Mouse (Mus musculus): ENCODE measurements around the gene Dennd6b. TPM values are rescaled to one million over a fixed set of nuclear protein-coding genes. Genes with fewer than 3 reads are reported as not detected.

Dennd6b gene
- total RNA-seq, 2 experiments from 2014 or later, result 46.6 to 49.4 TPM

DNA sequence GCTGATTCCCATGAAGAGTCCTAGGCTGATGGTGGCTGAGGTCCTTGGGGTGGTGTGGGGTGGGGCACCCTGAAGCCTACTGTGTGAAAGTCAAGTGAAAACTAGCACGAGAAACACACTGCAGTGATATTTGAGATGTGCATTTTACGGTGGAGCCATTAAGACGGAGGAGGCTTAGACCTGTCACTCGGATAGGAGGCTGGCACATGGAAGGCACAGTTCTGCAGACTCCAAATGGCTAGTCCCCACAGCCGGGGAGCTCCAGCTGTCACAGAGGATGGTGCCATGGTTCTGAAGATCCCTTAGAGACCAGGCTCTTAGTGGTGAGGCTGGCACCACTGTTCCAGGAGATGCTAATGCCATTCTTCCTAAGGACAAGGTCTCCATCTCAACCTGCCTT lies 13.5 kb downstream of the Dennd6b start:
- intact Hi-C loops (cut with DNase I), result no loop called here
- peak; percentile 64 for DNase-seq

DNA sequence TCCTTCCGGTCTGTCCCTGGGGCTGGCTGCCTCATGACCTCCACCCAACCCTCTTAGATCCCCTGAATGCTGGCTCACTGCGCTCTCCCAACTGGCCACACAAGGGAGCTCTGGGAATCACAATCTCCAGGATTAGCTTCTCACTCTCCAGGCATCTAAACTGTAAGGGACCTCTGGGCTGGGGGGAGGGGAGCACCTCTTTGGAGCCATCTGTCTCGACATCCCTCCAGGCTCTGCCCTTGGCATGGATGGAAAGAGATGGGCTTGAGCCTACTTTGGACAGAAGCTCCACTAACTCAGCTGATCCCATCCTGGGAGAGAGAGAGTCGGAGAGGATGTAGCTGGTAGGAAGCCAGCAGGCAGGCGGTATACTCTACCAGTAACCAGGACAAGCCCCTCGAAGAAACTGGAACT lies 14.0 kb downstream of the Dennd6b start:
- DNase-seq, result peak; percentile 88
- intact Hi-C loops (cut with DNase I), result no loop called here

DNA sequence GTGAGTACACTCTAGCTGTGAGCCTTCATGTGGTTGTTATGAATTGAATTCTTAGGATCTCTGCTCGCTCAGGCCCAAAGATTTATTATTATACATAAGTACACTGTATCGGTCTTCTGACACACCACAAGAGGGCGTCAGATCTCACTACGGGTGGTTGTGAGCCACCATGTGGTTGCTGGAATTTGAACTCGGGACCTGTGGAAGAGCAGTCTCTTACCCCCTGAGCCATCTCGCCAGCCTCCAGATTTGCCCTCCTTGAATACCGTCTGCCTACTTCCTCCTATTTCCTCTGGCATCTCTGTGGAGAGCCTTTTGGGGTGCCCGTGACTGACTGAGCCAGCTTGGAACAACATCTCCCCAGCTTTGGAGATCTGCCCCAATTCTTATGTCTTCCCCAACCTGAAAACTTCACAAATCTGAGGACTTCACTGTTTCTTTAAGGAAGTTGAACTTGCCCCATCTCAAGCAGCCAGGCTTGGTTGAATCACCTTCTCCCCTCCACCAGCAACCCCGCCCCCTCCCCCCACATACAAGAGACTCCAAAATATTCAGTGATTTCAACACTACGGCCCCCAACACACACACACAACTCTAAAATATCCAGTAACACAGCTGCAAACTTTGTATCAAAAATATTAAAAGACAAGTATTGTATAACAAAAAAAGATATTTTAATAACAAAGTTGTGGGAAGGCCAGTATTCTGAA lies 14.6 kb downstream of the Dennd6b start:
- intact Hi-C loops (cut with DNase I), result no loop called here
- peak; percentile 21 for DNase-seq

DNA sequence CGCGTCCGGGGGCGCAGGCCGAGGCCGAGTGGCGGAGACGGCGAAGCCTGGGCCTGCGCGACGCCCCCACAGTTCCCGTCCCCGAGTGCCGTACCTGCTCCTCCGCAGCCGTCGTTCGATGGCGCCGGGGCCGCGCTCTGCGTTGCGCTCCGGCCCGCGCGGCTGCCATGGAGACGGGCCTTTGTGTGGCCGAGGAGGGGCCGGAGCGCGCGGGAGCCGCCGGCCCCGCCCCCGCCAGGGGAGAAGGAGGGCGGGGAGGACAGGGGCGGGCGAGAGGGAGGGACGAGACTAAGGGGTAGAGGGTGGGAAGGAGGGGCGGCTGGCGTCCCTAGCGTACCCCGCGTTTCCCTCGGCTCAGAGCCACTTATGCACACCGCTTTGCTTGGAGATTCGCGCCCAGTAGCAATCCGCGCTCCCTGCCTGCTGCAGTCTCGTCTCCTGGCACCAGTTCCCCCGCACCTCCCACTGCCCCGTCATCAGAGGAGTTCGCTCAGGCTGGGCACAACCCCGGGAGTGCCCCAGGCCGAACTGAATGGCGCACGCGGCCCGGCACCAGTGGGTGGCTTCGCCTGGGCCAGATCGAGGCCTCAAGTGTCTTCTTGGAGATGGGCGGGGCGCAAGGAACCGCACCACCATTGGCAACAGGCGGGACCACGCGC lies 15.6 kb downstream of the Dennd6b start, which contains the start of gene Plxnb2:
Plxnb2 (minus strand) TSS at position 218 of the 659 bp plus-strand sequence.
- DNase-seq, result peak; percentile 92
- intact Hi-C loops (cut with DNase I), result no loop called here

DNA sequence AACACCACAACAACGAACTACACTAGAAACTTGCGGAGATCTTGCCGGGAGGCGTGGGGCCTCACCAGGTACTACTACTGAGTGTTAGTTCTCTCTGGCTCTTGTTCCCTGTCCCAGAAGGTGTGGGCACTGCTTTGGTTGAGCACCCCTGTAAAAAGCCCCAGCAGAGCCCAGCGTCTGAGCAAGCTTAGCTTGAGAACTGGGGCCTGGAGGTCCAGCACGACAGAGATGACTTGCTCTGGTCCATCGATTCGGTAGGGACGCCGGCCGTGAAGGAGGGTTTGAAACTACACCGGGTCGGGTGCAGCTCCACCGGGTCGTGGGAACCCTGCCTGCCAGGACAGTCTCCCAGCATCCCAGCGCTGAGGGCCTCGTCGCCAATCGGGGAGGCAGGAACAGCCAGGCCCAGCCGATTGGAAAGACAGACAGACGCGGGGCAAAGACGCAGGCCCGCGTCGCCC lies 16.2 kb downstream of the Dennd6b start:
- DNase-seq, result no peak
- intact Hi-C loops (cut with DNase I), result no loop called here

DNA sequence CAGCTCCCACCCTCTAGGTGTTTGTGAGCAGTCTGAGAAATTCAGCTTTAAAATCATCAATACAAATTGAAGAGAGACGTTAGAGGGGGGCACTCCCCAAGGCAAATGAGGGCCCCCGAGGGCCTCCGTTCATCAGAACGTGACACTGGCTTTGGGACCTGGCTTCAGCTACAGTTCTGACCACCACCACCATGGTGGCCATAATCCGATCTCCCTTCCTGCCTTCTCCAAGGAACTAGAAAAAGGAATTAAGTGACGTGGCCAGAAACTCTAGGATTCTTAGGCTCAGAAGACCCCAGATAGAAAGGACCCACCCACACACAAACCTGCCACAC lies 16.7 kb downstream of the Dennd6b start:
- intact Hi-C loops (cut with DNase I), result no loop called here
- DNase-seq, result no peak

DNA sequence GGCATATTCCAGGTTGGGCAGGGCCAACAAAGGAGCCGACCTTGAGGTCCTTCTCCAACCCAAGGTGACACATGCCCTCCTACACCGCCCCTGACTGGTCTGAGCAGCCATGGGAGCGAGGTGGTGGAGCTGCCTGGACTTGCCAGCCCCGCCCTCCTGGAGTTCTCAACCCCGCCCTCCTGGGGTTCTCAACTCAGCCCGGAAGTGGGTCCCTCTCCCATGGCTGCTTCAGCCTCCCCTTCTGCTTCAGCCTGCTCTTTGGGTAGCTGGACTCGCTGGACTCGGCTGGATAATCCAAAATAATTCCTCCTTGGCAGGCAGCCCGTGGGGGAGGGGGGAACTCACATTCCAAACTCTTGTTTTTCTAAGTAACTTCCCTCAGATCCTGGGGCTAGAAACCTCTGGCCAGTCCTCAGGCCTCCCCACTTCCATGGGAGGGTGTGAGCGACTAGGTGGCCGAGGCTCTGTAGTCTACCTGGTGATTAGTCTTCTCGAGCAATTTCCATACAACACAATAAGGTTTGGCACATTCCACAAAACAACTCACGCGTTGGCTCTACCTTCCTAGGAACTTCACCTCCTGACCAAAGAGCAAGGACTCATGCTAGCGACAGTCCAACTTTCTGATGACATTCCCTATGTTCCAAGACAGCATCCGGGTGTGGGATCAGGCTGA lies 17.2 kb downstream of the Dennd6b start:
- intact Hi-C loops (cut with DNase I), result no loop called here
- DNase-seq, result peak; percentile 78

DNA sequence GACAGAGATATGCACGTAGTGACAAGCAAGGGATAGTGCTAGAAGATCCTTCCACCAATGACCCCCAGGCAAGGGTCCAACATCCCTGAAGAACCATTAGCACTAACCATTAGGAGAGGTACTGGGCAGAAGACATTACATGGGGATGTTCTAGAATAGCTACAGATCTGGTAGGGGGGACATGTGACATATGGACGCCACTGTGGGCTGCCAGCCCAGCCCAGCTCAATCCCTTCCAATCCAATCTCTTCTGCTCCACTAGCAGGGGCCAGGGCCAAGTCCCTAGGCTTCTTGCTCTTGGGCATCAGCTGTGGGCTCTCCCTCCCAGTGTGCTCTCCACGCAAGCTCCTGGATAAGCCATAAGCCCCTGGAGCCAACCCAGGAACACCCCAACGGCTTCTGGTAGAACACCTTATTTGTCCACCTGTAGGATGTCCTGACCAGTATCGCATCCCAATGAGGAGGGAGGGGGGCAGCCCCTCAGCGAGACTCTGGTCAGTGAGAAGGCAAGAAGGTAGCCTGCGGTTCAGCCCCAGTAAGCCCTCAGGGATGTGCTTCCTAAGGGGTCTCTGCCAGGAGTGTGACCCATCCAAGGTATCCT lies 17.9 kb downstream of the Dennd6b start:
- intact Hi-C loops (cut with DNase I), result no loop called here
- peak; percentile 89 for DNase-seq

DNA sequence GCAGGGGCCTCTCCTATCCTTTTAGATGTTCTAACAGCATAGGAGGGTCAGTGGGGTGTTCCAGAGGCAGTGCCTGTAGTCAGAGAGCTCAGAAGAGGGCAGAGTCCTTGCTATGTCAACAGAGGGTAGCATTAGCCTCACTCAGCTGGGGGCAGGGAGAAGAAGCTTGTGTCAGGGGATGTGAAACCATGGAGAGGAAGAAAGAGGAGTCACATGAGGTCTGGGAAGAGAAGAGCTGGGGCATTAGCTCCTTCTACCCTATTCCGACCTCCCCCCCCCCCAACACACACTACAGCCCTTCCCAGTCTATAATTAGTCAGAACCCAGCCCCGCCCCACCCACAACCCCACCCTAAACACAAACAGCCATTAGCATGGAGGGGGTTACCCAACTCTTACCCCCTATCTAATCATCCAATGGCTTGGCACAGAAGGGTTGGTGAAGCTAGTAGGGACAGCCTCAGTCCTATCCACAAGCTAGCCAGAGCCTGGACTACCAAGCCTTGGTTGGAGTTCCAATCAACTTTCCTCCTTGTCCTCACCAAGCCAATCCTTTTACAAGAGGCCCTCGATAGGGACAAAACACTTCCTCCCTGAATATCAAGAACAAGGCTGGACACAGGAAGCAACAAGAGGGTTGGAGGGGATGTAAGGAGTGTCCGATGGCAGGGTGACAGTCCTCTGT lies 18.6 kb downstream of the Dennd6b start:
- intact Hi-C loops (cut with DNase I), result no loop called here

DNA sequence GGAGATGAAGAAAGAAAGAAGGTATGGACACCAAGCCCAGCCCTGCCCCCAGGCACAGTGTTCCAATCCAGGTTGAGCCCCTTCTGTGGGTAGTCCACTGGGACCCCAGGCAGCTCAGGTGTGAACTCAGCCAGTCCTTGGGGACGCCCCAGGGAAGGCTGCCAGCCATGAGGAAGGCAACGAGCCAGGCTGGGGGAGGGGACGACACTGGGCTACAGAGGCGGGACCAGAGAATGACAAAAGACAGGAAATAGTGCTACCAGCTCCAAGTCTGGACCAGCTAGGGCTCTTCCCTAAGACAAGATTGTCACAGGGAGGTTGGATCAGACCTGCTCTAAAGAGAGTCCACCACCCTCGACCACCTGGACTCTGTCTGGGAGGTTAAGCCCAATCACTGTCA lies 19.2 kb downstream of the Dennd6b start:
- intact Hi-C loops (cut with DNase I), result no loop called here
- DNase-seq, result peak; percentile 77

More for the DNA sequence above, 18.6 kb downstream of the Dennd6b start:
- no peak for DNase-seq

DNA sequence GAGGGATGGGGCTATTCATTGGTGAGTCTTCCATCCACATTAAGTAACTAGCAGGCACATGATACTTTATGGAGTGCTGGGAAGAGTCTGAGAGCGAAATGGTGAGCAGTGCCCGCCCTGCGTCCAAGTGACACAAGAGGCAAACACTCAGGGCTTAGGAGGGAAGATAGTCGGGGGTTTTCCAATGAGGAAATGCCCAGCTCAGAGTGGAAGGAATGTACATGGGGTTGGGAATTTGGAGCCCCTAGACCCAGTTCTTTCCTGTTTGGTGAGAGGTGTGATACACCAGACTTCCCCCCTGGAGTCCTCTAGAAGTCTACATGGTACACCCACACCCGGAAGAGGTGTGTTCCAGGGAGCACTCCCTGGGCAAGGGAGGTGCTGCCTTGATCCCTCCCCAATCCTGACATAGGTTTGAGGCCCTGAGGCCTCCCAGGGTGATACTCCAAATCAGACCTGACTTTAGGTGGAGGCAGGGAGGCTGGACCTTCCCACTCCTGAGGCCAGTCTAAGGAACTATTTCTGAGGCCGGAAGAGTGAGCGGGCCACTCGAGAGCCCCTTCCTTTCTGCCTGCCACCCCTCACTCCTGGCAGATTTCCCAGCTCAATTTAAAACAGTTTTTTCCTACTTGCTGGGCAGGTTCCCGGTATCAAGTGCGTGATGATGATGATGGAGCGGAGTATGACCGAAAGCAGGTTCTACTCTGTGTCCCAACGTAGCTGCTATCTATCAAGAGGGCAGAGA lies 20.7 kb downstream of the Dennd6b start:
- DNase-seq, result peak; percentile 6
- intact Hi-C loops (cut with DNase I), result no loop called here

DNA sequence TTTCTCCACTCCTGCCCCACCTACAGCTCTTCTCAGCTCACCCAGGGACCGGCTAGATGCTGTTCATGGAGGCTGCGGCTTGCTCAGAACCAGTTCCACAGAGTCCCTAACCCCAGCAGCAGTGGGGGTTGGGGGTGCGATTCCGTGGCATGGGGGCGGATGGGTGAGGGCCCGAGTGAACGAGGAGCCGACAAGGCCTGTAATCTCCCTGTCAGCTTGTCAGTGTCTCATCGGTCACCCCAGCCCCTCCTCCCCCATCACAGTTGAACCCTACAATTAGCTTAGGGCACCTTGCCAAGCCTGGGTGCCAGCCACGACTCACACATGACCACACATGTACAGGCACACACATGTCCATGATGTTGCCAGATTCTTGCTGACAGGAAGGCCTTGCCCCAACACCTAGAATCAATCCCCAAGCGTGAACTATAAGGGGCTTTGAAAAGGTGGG lies 21.4 kb downstream of the Dennd6b start:
- intact Hi-C loops (cut with DNase I), result no loop called here
- DNase-seq, result peak; percentile 65

DNA sequence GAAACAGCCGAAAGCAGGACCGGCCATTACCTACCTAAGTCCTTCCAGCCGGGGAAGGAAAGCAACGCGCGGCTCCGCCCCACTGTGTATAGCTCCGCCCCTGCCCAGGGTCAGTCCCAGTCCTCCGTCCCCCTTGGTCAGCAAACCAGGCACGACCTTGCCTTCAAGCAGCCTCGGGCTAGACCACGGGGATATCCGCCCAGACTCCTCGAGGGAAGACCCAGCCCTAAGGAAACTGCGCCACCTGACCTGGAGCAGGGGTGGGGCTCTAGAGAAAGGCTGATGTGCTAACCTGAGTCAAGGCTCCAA lies 22.4 kb downstream of the Dennd6b start:
- peak; percentile 54 for DNase-seq
- intact Hi-C loops (cut with DNase I), result no loop called here

DNA sequence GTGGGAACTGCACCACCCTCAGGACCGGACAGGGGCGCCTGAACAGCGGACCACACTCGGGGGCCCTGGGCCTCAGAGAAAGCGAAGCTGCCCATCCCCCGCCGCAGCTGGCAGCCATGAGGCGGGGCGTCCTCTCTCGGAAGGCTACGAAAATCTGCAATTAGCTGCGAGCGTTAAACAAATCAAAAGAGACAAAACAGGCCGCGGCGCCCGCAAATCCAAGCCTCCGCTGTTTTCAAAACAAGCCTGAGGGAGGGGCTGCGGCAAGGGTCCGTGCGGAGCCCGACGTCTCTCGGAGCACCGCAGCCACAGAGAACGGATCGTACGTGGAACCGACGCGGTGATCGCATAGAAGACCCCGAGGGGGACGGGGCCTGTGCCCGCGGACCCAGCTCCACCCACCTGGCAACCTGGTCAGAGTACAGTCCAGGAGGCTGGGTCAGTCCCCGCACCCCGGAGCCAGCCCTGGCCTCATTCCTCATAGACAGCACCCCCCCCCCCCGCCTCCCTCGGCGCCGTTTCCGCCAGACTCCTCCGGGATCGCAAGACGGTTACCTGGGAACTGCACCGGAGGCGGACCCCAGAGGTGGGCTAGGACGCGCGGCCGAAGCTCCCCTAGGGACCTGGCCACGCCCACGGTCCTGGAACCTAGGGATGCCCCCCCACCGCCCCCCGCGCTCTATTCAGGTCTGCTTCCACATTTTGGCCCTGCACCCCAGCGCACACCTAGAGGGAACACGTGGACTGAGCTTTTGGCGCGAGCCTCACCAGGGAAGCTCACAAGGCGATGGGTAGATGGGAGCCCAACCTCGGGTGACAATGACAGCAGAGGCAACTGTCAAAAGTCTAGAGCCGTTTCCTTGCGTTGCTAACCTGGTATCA lies 23.0 kb downstream of the Dennd6b start:
- peak; percentile 59 for DNase-seq
- intact Hi-C loops (cut with DNase I), result no loop called here

DNA sequence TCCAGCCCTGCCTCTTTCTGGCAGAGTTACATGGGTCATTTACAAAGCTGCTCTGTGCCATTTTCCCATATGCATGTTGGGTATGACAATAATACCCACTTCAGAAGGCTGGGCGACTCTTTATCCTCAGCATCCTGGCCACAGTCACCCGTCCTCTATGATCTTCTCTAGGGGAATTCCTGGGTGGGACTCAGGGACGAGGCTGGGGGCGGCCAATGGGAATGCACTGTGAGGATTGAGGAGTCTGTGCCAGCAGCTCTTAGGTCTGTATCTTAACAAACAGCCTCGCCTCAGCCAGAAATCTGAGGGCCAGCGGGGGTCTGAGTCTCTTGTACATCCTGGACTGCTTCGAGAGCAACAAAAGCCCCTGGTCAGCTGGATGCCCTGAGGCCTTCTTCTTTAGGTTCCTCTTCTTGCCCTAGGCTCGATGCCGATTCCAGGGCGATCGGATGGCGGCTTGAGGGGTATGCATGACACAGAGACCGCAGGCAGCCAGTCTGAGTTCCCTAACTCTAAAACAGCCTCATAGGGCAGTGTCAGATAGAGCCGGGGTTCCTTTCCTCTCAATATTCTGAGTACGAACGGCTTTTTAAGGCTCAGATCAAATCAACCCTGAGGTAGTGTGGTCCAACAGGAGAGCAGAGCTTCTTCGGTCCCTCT lies 23.9 kb downstream of the Dennd6b start:
- peak; percentile 20 for DNase-seq
- intact Hi-C loops (cut with DNase I), result no loop called here

DNA sequence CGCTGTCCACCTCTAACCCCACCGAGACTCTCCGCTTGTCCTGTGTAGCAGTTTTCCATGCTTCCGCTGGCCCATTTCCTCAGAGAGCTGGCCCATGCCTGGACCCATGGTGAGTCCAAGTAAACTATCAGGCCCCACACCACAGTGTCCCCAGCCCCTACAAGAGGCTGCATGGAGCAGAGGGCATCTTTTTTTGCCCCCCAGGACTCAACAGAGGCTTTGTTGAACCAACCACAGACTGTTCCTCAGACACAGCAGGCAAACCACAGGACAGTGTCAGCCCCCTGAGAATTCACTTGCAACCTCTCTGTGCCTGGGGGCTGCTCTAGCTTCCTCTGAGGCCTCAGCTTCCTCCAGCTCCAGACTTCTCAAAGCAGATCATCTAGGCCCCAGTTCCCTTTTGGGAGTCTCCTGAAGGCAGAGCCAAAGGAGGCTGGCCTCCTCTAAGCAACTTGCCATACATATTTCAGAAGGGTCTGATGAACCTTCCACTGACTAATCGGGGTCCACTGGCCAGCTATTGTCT lies 24.7 kb downstream of the Dennd6b start:
- intact Hi-C loops (cut with DNase I), result no loop called here
- no peak for DNase-seq

DNA sequence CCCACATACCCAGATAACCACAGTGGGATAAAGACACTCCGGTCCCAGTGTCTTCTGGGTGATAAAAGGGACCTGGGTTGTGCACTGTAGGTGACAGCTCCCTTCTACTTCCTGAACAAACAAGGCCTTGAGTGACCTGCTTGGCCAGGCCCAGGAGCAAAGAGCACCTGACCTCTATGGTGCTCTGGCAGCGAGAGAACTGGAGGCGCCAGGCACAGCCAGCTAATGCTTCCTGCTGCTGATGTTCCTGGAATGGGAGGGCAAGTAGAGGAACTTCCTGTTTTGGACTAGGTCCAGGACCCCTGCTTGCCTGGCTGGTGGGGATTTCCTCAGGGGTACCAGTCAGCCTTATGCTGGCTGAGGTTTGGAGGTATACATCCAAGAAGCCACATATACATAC lies 26.2 kb downstream of the Dennd6b start:
- DNase-seq, result peak; percentile 24

DNA sequence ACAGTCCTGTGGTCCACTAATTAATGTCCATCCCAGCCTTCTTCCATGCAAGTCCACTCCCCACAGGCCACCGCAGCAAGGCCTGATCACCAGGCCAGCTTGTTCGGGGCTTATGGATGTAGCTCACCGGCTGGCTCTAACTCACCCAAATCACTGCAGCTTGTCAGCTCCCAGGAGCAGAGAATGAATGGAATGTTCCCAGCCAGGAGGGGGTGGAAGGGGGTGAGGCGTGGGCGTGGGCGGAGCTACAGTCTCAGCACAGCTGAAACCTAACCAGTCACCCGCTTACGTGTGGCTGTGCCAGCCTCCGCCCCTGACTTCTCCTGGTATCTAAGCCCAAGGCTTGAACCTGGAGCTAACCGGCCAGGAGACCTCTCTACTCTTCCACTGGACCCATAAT lies 26.9 kb downstream of the Dennd6b start:
- intact Hi-C loops (cut with DNase I), result no loop called here
- peak; percentile 67 for DNase-seq

More for the DNA sequence above, 26.2 kb downstream of the Dennd6b start:
- intact Hi-C loops (cut with DNase I), result no loop called here

Data from left cerebral cortex, postnatal 4 days (tissue).